In genomic region chr19:44720194-44720521, GRCm38 (mm10) we compare ENCODE assay signal across 9 mouse cellular contexts. TPM values are rescaled to one million over a fixed set of nuclear protein-coding genes. Genes with fewer than 3 reads are reported as not detected.
DNase-seq lines count a peak whose midpoint lies in the region; ATAC-seq lines count a peak whose summit lies in the region.
"Had no signal": no experiment of that assay in that cellular context is flagged by ENCODE, and none has a peak within 500 bp of the region (broad histone marks: within the 10 kb centered on the region; RNA-seq: fewer than 3 reads in every experiment).

No protein-coding gene starts in this region.

- peak overlapping the region; percentile 84 for H3K4me2 ChIP-seq in forebrain, embryonic 11.5 days (ENCODE audit: low read depth, low read length, severe bottlenecking)
- peak overlapping the region; percentile 94 for H3K4me2 ChIP-seq in kidney, embryonic 16.5 days (replicated peaks; ENCODE audit: low read depth, low read length)
- peak overlapping the region; percentile 87 for H3K4me2 ChIP-seq in midbrain, embryonic 16.5 days (ENCODE audit: low read length)

- intact Hi-C loops in left cerebral cortex, postnatal 25 days (cut with DNase I) = no loop called here

- peak overlapping the region; percentile 39 for H3K9ac ChIP-seq in forebrain, embryonic 11.5 days (ENCODE audit: low read length)
- peak overlapping the region; percentile 69 for H3K9ac ChIP-seq in kidney, embryonic 16.5 days (replicated peaks; ENCODE audit: low read length)
- peak overlapping the region; percentile 65 for H3K9ac ChIP-seq in midbrain, embryonic 16.5 days (ENCODE audit: low read depth, low read length)

- no peaks in the 10 kb centered on the region for H3K36me3 ChIP-seq in megakaryocyte, embryonic 14.5 days (replicated peaks; ENCODE audit: low read length)
- H3K36me3 ChIP-seq in forebrain, embryonic 11.5 days (ENCODE audit: control insufficient read depth, insufficient read depth, low read length) = no peaks in the 10 kb centered on the region
- no peaks in the 10 kb centered on the region for H3K36me3 ChIP-seq in kidney, embryonic 16.5 days (ENCODE audit: insufficient read depth, low read length)
- H3K36me3 ChIP-seq in midbrain, embryonic 16.5 days (ENCODE audit: control insufficient read depth, insufficient read depth, low read length) = no peaks in the 10 kb centered on the region

- no peak overlapping the region for H3K27ac ChIP-seq in forebrain, embryonic 11.5 days (ENCODE audit: low read depth, low read length)
- peak overlapping the region; percentile 92 for H3K27ac ChIP-seq in kidney, embryonic 16.5 days (ENCODE audit: low read length)
- no peak overlapping the region for H3K27ac ChIP-seq in midbrain, embryonic 16.5 days (ENCODE audit: low read length)

- no peak for ATAC-seq in megakaryocyte, adult 5-6 weeks (ENCODE audit: poor library complexity, severe bottlenecking)
- no peak for ATAC-seq in forebrain, embryonic 11.5 days (replicated peaks; ENCODE audit: low FRiP score)
- peak; percentile 67 for ATAC-seq in kidney, embryonic 16.5 days (ENCODE audit: low FRiP score, low TSS enrichment)
- ATAC-seq in midbrain, embryonic 16.5 days = no peak

- peak overlapping the region; percentile 33 for H3K4me3 ChIP-seq in megakaryocyte, embryonic 14.5 days (replicated peaks)
- H3K4me3 ChIP-seq in forebrain, embryonic 11.5 days (ENCODE audit: low read depth, low read length) = peak overlapping the region; percentile 33
- peak overlapping the region; percentile 49 for H3K4me3 ChIP-seq in kidney, embryonic 16.5 days (ENCODE audit: low read length)
- peak overlapping the region; percentile 39 for H3K4me3 ChIP-seq in midbrain, embryonic 16.5 days (ENCODE audit: low read depth, low read length)

- DNase-seq in forebrain, embryonic 11.5 days (ENCODE audit: low spot score) = peak; percentile 74
- no peak for DNase-seq in layer of hippocampus, adult 11-12 months (ENCODE audit: low spot score)
- no peak for DNase-seq in left cerebral cortex, postnatal 25 days (ENCODE audit: low spot score in 2 of 2)
- DNase-seq in cerebellum, postnatal 4 days (ENCODE audit: low spot score in 2 of 2) = no peak

- H3K4me1 ChIP-seq in megakaryocyte, embryonic 14.5 days = peaks cover 11% of the 10 kb centered on the region
- peaks cover 17% of the 10 kb centered on the region; the same call in 1 of the 2 replicates for H3K4me1 ChIP-seq in forebrain, embryonic 11.5 days (replicated peaks; ENCODE audit: control insufficient read depth, insufficient read depth, low read length)
- H3K4me1 ChIP-seq in kidney, embryonic 16.5 days (ENCODE audit: insufficient read depth, low read length) = peaks cover 44% of the 10 kb centered on the region
- peaks cover 14% of the 10 kb centered on the region for H3K4me1 ChIP-seq in midbrain, embryonic 16.5 days (ENCODE audit: control insufficient read depth, insufficient read depth, low read length)

- 0% methylated on average over 29 of the region's 29 CpGs for WGBS in forebrain, embryonic 11.5 days
- WGBS in kidney, embryonic 16.5 days = under 1% methylated on average over 29 of the region's 29 CpGs
- WGBS in midbrain, embryonic 16.5 days = 0% methylated on average over 28 of the region's 29 CpGs

- peaks cover 82% of the 10 kb centered on the region for H3K27me3 ChIP-seq in megakaryocyte, embryonic 14.5 days (replicated peaks)
- peaks cover 62% of the 10 kb centered on the region for H3K27me3 ChIP-seq in forebrain, embryonic 11.5 days (ENCODE audit: control insufficient read depth, insufficient read depth, low read length)
- peaks cover 34% of the 10 kb centered on the region; the same call in 1 of the 2 replicates for H3K27me3 ChIP-seq in kidney, embryonic 16.5 days (ENCODE audit: insufficient read depth, low read length)
- peaks cover 51% of the 10 kb centered on the region for H3K27me3 ChIP-seq in midbrain, embryonic 16.5 days (ENCODE audit: control insufficient read depth, insufficient read depth, low read depth, low read length)

- H3K9me3 ChIP-seq in megakaryocyte, embryonic 14.5 days = peaks cover 4% of the 10 kb centered on the region; the same call in 1 of the 2 replicates
- no peaks in the 10 kb centered on the region for H3K9me3 ChIP-seq in forebrain, embryonic 11.5 days (ENCODE audit: control insufficient read depth, low read length)
- H3K9me3 ChIP-seq in kidney, embryonic 16.5 days (ENCODE audit: low read length) = peaks cover 2% of the 10 kb centered on the region; the same call in 1 of the 2 replicates
- H3K9me3 ChIP-seq in midbrain, embryonic 16.5 days (replicated peaks; ENCODE audit: control insufficient read depth, low read length, poor library complexity, severe bottlenecking) = no peaks in the 10 kb centered on the region

RNA-seq across cellular contexts. Expression of gene Pax2, which starts 35.7 kb away (rescaled TPM):
- not detected in 2 replicates for polyA plus RNA-seq in megakaryocyte, embryonic 14.5 days (2012; ENCODE audit: insufficient read depth, low replicate concordance)
- not detected in 2 replicates for total RNA-seq in megakaryocyte, adult 5-6 weeks (2015)
- total RNA-seq in megakaryocyte, adult 5-6 weeks (2017) = not detected in 2 replicates
- 0.20 and 0.39 TPM in 2 replicates for polyA plus RNA-seq in forebrain, embryonic 11.5 days (2014; fragmentation: Nextera tagmentation; extraction: Ambion mirVana)
- polyA plus RNA-seq in kidney, embryonic 16.5 days (2015; fragmentation: Nextera tagmentation; extraction: Ambion mirVana) = 23.8 and 33.2 TPM in 2 replicates
- polyA plus RNA-seq in midbrain, embryonic 16.5 days (2015; fragmentation: Nextera tagmentation; extraction: Ambion mirVana) = 0.33 and 0.41 TPM in 2 replicates
- total RNA-seq in left cerebral cortex, postnatal 25 days (2021) = under 1 TPM; 0.11 to 0.16 TPM
- total RNA-seq: liver, adult 2 months had no signal
- polyA plus RNA-seq: liver, adult 2 months had no signal

Comparison
In these comparisons a context has a peak if more than half of its experiments do, and no peak if none do; other contexts are left out.
1. RNA of gene Pax2, which starts 35.7 kb away (polyA plus RNA-seq): 23.8 to 33.2 TPM in kidney, embryonic 16.5 days; 0.33 to 0.41 TPM in midbrain, embryonic 16.5 days, 0.20 to 0.39 TPM in forebrain, embryonic 11.5 days and not detected in megakaryocyte, embryonic 14.5 days; every median in the first group is over 10 times any median in the second.
2. Peak in every context shown above with its lines, with median percentiles within 50 percentile points of each other: H3K4me3 ChIP-seq, H3K4me2 ChIP-seq and H3K9ac ChIP-seq.